Mouse (Mus musculus) C2C12 (cell line): ENCODE results near the gene Dlg5. TPM values are rescaled to one million over a fixed set of nuclear protein-coding genes. Genes with fewer than 3 reads are reported as not detected.

Experiments used
- H3K27me3 ChIP-seq: one replicate; pipeline ENCODE4 v1.6.1; 2011; ENCODE audit not compliant: control insufficient read depth, insufficient read depth, insufficient read length
- H3K36me3 ChIP-seq: one replicate; pipeline ENCODE4 v1.6.1; 2011; ENCODE audit not compliant: control insufficient read depth, insufficient read depth
- H3K4me3 ChIP-seq: one replicate; pipeline ENCODE4 v1.5.1; 2011; ENCODE audit warnings: mild to moderate bottlenecking, control low read depth; ENCODE audit not compliant: poor library complexity, insufficient read depth, severe bottlenecking
- H3K79me2 ChIP-seq: one replicate; pipeline ENCODE4 v1.6.1; 2011; ENCODE audit not compliant: control insufficient read depth, insufficient read depth
- H3K79me3 ChIP-seq: one replicate; pipeline ENCODE4 v1.6.1; 2011; ENCODE audit warnings: low read depth, control low read depth
- H3ac ChIP-seq: one replicate; pipeline ENCODE3; 2011; ENCODE audit warnings: low read depth; ENCODE audit not compliant: control insufficient read depth, insufficient read length
- CEBPB ChIP-seq: IDR thresholded peaks from one replicate; pipeline ENCODE4 v1.6.1; 2011; ENCODE audit warnings: low read depth, mild to moderate bottlenecking, control low read depth, moderate library complexity
- CTCF ChIP-seq: IDR thresholded peaks from one replicate; pipeline ENCODE4 v1.5.1; 2011; ENCODE audit not compliant: control insufficient read depth, insufficient read depth, insufficient read length
- FOSL1 ChIP-seq: IDR thresholded peaks from one replicate; pipeline ENCODE4 v1.8.0; 2011; ENCODE audit warnings: mild to moderate bottlenecking, low read length; ENCODE audit not compliant: poor library complexity, insufficient read depth, severe bottlenecking
- MAX ChIP-seq: IDR thresholded peaks from one replicate; pipeline ENCODE4 v1.6.1; 2011; ENCODE audit warnings: mild to moderate bottlenecking, control low read depth
- MYOD1 ChIP-seq: IDR thresholded peaks from one replicate; pipeline ENCODE4 v1.6.1; 2011; ENCODE audit warnings: low read depth; ENCODE audit not compliant: control insufficient read depth, insufficient read length
- MYOG ChIP-seq: IDR thresholded peaks from one replicate; pipeline ENCODE4 v1.6.1; 2011; ENCODE audit not compliant: control insufficient read depth, insufficient read length; ENCODE audit errors: extremely low read depth
- USF1 ChIP-seq: IDR thresholded peaks from one replicate; pipeline ENCODE4 v1.6.1; 2011; ENCODE audit warnings: low read depth, mild to moderate bottlenecking, control low read depth, moderate library complexity
- polyA plus RNA-seq: library from polyadenylated mRNA; unstranded; fragments of >200 nt; fragmentation: generic; extraction: Trizol; gene quantifications from one replicate; pipeline ENCODE4 v1.2.1, GENCODE M21; 2012; ENCODE audit warnings: missing spikeins

Gene Dlg5
- polyA plus RNA-seq, 1 experiment, result 59.6 TPM

DNA sequence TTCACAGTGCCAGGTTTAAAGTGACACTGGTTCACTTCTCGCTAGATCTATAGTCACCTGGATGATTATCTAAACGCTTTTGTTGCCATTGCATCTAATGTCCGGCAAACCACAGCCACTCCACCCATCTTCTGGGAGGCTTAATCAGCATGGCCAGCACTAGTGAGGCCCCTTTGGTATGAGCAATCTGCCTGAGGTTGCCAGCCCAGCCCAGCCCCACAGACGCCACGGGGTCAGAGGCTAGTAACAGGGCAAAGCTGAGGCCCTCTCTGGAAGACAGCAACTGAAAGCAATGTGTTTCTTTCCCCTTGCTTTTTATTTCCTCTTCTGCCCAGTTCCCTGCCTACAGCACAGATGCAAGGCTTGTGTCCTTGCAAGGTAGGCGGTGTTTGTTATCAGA, 17.2 kb downstream of the Dlg5 start:
- Histone ChIP-seq H3K79me3 (peaks cover 79% of the 10 kb centered on the region), H3K4me3 (no peak overlapping the region), H3K79me2 (peaks cover 98% of the 10 kb centered on the region), H3ac (no peak overlapping the region), H3K36me3 (peaks cover 7% of the 10 kb centered on the region), H3K27me3 (no peaks in the 10 kb centered on the region)
- TF ChIP-seq CEBPB (no peak), MYOD1 (no peak), MAX (no peak), FOSL1 (no peak), USF1 (no peak), CTCF (no peak), MYOG (no peak)

DNA sequence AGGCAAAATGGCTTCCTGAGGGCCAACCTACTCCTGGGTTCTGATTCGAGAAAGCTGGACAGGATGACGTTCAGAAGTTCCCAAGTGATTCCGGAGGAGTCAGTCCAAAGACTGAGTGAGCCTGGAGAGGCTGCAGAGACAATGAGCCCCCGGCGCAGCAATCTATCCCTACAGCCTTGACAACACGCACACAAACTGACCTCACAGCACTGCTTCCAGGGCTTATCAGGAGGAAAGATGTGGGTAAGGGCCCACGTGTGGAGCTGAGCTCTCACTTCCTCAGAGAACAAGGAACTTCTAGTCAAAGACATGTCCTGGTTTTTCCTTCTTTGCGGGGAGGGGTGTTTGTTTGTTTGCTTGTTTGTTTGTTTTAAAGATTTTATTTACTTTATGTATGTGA, 18.7 kb downstream of the Dlg5 start:
- TF ChIP-seq USF1 (no peak), MYOD1 (no peak), MAX (no peak), CEBPB (no peak), CTCF (no peak), MYOG (no peak), FOSL1 (no peak)
- H3K36me3 ChIP-seq, result peaks cover 7% of the 10 kb centered on the region
- peaks cover 77% of the 10 kb centered on the region for H3K79me3 ChIP-seq
- peaks cover 100% of the 10 kb centered on the region for H3K79me2 ChIP-seq
- H3K4me3 ChIP-seq, result no peak overlapping the region
- no peaks in the 10 kb centered on the region for H3K27me3 ChIP-seq
- no peak overlapping the region for H3ac ChIP-seq

DNA sequence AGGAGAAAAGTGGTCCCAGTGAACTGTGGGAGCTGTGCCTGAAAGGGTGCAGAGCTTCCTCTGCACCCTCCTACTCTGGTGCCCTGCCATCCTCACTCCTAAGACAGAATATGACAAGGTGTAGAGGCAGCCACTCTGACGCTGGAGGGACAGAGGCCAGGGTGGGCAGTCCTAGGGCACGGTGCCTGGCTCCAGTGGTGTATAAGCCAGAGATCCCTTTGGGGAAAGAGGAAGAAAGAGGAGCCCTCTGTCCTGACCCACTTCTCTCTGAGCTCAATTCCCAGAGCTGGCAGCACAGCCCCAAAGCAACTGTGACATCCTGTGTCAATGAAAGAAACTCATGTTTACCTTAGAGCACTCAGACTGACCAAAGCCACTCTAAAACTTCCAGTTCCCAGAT, 19.4 kb downstream of the Dlg5 start:
- Histone ChIP-seq H3K79me3 (peaks cover 76% of the 10 kb centered on the region), H3K79me2 (peaks cover 100% of the 10 kb centered on the region), H3K27me3 (no peaks in the 10 kb centered on the region), H3K4me3 (no peak overlapping the region), H3ac (no peak overlapping the region), H3K36me3 (peaks cover 7% of the 10 kb centered on the region)
- TF ChIP-seq MAX (no peak), MYOD1 (no peak), FOSL1 (no peak), CEBPB (no peak), MYOG (no peak), USF1 (no peak), CTCF (no peak)

DNA sequence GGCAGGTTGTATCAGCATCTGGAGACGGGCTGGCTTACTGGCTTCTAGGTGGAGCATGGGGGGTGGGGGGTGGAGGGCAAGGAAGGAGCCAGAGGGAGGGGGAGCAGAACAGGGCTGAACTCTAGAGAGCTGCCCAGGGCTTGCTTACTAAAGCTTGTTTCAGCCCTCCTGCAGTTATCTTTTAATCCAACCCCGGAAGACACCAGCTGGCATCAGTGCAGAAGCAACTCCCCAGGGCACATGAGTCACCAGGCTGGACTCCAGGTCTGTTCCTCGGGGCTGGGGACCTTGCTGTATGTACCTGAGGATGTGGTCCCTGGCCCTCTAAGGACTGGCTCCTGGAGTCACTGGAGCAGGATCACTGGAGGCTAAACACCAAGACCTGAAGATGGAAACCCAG, 23.0 kb downstream of the Dlg5 start:
- Histone ChIP-seq H3ac (no peak overlapping the region), H3K27me3 (no peaks in the 10 kb centered on the region), H3K4me3 (no peak overlapping the region), H3K79me2 (peaks cover 100% of the 10 kb centered on the region), H3K79me3 (peaks cover 73% of the 10 kb centered on the region), H3K36me3 (peaks cover 13% of the 10 kb centered on the region)
- TF ChIP-seq MYOD1, result peak; percentile 31
- no peak for TF ChIP-seq MAX

DNA sequence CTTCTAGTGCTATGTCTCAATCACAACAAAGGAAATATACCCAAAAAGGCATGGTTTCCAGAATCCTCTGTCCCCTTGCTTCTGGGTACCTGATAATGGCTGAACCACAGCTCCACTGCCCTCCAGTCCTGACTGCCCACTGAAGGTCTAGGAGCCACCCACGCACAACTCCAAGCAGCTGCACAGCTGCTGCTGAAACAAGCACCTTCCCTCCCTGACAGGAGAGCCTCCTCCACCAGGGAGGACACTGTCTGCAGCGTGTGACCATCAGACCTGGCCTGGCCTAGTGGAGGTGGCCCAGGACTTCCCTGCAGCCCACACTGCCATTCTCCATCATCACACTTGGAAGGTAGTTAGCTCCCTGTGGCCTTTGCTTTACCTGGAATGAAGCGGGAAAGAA, 23.4 kb downstream of the Dlg5 start:
- Histone ChIP-seq H3K36me3 (peaks cover 13% of the 10 kb centered on the region), H3K79me2 (peaks cover 100% of the 10 kb centered on the region), H3K27me3 (no peaks in the 10 kb centered on the region), H3K79me3 (peaks cover 76% of the 10 kb centered on the region), H3ac (peak overlapping the region; percentile 12), H3K4me3 (no peak overlapping the region)
- TF ChIP-seq CTCF, result no peak
- TF ChIP-seq CEBPB, result no peak
- no peak for TF ChIP-seq MYOD1
- TF ChIP-seq FOSL1, result no peak
- TF ChIP-seq MAX, result no peak

DNA sequence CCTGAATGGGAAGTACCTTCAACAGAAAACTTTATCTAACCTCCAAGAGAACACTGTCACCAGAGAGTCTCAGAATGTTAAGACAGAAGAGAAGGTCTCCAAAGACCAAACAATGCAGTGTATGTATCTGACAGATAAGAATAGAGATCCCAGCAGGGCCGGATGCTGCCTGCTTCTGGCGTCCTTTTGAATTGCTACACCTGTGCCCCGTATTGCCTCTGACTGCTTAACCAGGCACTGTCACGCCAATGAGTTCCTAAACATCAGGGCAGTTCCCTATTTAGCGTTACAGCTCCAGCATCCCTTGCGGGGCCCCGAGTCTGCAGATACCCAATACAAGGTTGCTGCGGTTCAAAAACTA, 28.4 kb downstream of the Dlg5 start:
- Histone ChIP-seq H3K79me3 (peaks cover 69% of the 10 kb centered on the region), H3K27me3 (no peaks in the 10 kb centered on the region), H3K36me3 (peaks cover 7% of the 10 kb centered on the region), H3K79me2 (peaks cover 86% of the 10 kb centered on the region), H3ac (no peak overlapping the region), H3K4me3 (no peak overlapping the region)
- TF ChIP-seq USF1 (no peak), MAX (no peak), MYOG (no peak), FOSL1 (no peak), CTCF (no peak), CEBPB (no peak), MYOD1 (no peak)
